Mouse (Mus musculus): ENCODE data around the gene Ddx51. TPM values are rescaled to one million over a fixed set of nuclear protein-coding genes. Genes with fewer than 3 reads are reported as not detected.

Ddx51 gene
- total RNA-seq, 2 experiments from 2014 or later: 8.7 to 63.6 TPM

DNA sequence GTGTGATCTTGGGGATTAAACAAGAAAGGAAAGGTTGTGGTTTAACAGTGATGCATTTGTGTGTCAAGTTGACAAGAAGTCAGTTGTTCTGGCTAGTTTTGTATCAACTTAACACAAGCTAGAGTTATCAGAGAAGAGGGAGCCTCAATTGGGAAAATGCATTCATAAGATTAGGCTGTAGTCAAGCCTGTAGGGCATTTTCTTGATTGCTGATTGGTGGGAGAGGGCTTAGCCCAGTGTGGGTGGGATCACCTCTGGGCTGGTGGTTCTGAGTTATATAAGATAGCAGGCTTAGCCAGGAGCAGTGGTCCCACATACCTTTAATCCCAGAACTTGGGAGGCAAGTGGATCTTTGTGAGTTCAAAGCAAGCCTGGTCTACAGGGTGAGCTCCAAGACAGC lies 6.9 kb upstream of the Ddx51 start:
- peak; percentile 68 for ATAC-seq (replicated peaks; ENCODE audit: low FRiP score, low TSS enrichment, poor library complexity, severe bottlenecking)

DNA sequence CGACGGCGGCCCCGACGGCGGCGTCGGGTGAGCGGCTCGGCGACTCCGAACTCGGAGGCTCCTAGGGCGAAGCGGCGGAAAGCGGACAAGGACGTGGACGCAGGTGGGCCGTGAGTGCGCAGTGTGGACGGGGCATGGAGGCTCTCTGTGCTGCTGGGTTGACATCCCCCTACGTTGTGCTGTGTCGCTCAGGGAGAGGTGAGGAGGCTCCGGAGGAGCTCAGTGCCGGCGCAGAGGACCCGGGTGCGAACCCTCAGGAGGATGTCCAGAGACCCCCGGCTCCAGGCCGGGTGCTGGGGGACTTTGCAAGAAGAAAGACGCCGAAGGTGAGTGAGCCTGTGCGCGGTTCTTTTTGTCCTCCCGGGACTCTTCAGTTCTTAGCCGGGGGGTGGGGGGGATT lies 435 bp downstream of the Ddx51 start:
- 0 out of 2 replicates have a peak, but pooled peaks have one; percentile 25 for ATAC-seq (replicated peaks; ENCODE audit: low FRiP score, low TSS enrichment, poor library complexity, severe bottlenecking)

DNA sequence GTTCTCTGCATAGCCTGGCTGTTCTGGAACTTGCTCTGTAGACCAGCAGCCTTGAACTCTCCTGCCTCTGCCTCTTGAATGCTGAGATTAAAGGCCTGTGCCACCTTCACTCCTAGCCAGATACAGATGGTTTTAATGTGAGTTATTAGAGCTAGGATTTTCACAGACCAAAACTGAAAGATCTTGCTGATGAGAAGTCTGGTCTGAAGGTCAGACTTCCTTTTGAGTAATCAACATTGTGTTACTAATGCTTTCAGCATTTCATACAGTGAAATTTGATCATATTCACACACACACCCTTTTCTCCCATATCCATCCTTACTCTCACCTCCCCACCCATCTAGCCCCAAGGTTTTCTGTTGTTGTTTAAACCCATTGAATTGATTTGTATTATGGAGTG lies 6.4 kb downstream of the Ddx51 start:
- ATAC-seq (replicated peaks; ENCODE audit: low FRiP score, low TSS enrichment, poor library complexity, severe bottlenecking): no peak

DNA sequence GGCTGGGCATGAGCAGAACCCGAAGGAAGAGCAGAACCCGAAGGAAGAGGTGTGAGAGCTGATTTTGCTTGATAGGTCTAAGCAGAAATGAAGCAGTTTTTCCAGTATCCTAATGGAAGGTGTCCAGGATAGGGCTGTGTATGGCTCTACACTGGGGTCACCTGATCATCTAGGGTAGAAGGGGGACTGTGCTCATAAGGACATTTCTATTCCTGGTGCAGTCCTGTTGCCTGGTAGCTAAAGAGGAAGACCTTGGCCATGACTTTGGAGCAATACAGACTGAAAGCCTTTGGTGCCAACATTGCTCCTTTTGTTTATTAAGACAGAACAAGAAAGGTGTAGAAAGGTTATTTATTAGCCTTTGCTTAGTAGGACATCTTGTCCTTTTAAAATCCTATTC lies 10.8 kb downstream of the Ddx51 start:
- ATAC-seq (replicated peaks; ENCODE audit: low FRiP score, low TSS enrichment, poor library complexity, severe bottlenecking): no peak

DNA sequence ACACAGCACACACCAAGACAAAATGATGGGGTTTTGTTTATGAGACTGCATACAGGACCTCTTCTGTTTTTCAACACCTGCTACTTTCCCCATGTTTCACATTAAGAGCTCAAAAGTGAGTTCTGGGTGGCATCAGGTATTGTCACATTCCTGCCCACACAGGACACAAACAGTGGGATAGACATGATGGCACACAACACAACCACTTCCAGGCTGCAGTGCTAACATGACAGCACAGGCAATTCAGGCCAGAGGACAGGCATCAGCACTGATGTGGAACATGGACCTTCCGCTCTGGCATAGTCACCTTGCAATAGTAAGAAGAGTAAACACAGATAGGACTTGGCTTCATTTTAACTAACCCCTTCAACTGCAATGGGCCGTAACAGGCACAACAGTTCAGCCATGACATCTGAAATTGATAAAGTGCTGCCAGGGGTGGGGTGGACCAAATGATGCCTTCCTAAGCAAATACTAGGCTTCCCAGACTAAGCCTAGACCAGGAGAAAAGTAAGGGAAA lies 11.6 kb downstream of the Ddx51 start:
- no peak for ATAC-seq (replicated peaks; ENCODE audit: low FRiP score, low TSS enrichment, poor library complexity, severe bottlenecking)

DNA sequence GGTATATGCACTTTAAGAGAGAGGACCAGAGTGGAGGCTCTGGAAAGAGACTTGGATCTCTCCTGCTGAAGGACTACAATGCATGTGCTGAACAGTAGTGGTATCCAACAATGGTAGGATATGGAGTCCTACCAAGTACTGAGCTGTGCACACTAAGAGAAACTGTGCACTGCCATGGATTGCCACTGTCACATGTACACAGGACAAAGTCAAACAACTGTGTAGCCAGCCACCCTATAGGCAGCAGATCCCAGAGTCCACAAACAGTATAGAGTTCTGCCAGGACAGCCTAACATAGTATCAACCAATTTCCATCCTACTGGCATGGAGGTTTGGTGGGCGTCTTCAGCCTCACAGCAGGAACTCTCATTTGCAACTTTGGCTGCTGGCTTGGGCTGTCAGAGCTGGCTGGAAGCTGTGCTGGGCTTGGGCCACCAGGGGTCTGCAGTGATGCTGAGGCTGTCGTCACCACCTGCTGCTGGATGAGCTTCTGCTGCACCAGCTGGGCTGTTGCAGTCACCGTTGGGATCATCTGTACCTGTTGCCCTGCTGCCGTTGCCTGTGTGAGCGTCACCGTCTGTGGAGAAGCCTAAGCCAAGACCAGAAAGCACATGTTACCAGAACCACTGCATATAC lies 12.4 kb downstream of the Ddx51 start:
- ATAC-seq (replicated peaks; ENCODE audit: low FRiP score, low TSS enrichment, poor library complexity, severe bottlenecking): no peak

DNA sequence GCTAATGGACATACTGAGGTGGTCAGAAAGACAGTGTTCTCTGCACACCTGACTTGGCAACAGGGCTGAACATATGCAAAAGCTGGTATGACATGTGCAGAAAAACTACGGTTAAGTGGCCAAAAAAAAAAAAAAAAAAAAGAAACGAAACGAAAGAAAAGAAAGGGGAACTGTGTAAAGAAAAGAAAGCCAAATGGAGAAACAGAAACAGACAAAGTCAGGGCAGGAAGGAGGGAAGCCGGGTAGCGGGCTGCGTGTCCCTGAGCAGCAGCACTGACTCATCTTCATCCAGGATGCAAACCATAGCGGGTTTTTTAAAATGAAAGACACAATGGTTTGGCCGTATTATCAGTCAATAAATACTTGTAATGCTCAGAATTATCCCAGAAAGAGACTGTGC lies 28.8 kb downstream of the Ddx51 start:
- no peak for ATAC-seq (replicated peaks; ENCODE audit: low FRiP score, low TSS enrichment, poor library complexity, severe bottlenecking)

DNA sequence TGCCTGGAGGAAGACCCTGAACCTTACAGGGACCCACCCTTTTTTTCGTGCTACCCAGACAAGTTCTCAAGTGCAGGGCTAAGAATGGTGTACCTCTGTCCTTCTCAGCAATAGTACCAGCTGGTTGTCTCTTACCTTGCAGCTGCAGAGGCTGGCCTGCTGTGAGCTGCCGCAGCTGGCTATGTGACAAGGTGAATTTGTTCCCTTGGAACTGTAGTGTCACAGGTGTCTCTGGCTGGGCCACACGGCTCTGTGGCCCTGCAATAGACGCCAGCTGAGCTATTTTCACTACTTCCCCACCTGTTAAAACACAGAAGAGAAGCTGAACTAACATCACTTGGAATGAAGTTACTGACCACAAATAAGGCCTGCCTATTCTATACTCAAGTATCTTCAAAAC lies 45.4 kb downstream of the Ddx51 start:
- ATAC-seq (replicated peaks; ENCODE audit: low FRiP score, low TSS enrichment, poor library complexity, severe bottlenecking): no peak

DNA sequence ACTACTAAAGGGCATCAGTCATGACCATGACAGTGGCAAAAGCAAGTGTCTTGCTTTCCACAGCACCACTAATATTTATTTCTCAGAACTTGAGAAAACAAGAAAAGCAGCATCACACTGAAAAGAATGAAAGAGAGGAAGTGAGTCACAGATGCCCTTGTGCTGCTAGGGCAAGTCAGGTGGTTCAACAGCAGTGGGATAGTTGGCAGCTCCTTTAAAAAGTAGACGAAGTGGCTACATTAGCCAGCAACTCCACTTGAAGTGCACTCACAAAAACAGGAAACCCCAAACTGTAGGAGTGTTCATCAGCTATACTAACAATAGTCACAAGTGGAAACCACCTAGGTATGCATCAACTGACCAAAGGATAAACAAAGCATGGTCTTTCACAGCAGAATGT lies 50.8 kb downstream of the Ddx51 start:
- ATAC-seq (replicated peaks; ENCODE audit: low FRiP score, low TSS enrichment, poor library complexity, severe bottlenecking): no peak

DNA sequence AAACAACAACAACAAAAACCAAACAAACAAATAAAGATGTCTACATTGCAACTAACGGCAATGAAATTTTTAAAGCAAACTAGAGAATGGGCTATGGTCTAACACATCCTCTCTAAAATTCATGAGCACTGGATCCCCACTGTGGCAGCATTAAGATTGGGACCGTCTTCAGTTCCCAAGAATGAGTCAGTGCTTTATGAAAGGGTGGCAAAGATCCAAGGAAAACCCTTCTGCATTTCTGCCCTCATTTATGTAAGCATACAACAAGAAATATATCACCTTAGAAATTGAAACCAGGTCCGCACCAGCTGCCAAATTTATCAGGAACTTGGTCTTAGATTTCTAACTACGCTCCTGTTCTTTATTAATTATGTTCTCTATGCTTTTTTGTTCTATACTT lies 56.0 kb downstream of the Ddx51 start:
- no peak for ATAC-seq (replicated peaks; ENCODE audit: low FRiP score, low TSS enrichment, poor library complexity, severe bottlenecking)

Other genes with a start within 250 kb of the Ddx51 start
- gene Fbrsl1, start 204.9 kb upstream of the Ddx51 start, total RNA-seq (2014; fragmentation: Nextera tagmentation): 32.2 and 37.6 TPM in 2 replicates
- 3.1 and 9.8 TPM in 2 replicates for gene Fbrsl1, start 204.9 kb upstream of the Ddx51 start, total RNA-seq (2017)
- gene Galnt9, start 109.1 kb upstream of the Ddx51 start, total RNA-seq (2014; fragmentation: Nextera tagmentation): not detected in 2 replicates
- not detected in 2 replicates for gene Galnt9, start 109.1 kb upstream of the Ddx51 start, total RNA-seq (2017)
- gene Noc4l, start within 50 bp of the Ddx51 start, total RNA-seq (2014; fragmentation: Nextera tagmentation): 66.3 and 72.4 TPM in 2 replicates
- gene Noc4l, start within 50 bp of the Ddx51 start, total RNA-seq (2017): 38.9 and 51.2 TPM in 2 replicates
- gene Ep400, start 117.3 kb downstream of the Ddx51 start, total RNA-seq (2014; fragmentation: Nextera tagmentation): 181 and 186 TPM in 2 replicates
- gene Ep400, start 117.3 kb downstream of the Ddx51 start, total RNA-seq (2017): 56.0 and 71.6 TPM in 2 replicates
- gene Pus1, start 127.2 kb downstream of the Ddx51 start, total RNA-seq (2014; fragmentation: Nextera tagmentation): 57.4 and 74.3 TPM in 2 replicates
- 82.3 and 102 TPM in 2 replicates for gene Pus1, start 127.2 kb downstream of the Ddx51 start, total RNA-seq (2017)
- 32.2 and 52.2 TPM in 2 replicates for gene Ulk1, start 156.6 kb downstream of the Ddx51 start, total RNA-seq (2014; fragmentation: Nextera tagmentation)
- 7.8 and 14.8 TPM in 2 replicates for gene Ulk1, start 156.6 kb downstream of the Ddx51 start, total RNA-seq (2017)
- 44.1 and 53.7 TPM in 2 replicates for gene Hscb, start 186.3 kb downstream of the Ddx51 start, total RNA-seq (2014; fragmentation: Nextera tagmentation)
- gene Hscb, start 186.3 kb downstream of the Ddx51 start, total RNA-seq (2017): 44.9 and 106 TPM in 2 replicates
- gene Chek2, start 186.5 kb downstream of the Ddx51 start, total RNA-seq (2014; fragmentation: Nextera tagmentation): 47.4 and 59.5 TPM in 2 replicates
- gene Chek2, start 186.5 kb downstream of the Ddx51 start, total RNA-seq (2017): 31.1 and 56.9 TPM in 2 replicates
- 3.2 and 5.4 TPM in 2 replicates for gene Ttc28, start 226.4 kb downstream of the Ddx51 start, total RNA-seq (2014; fragmentation: Nextera tagmentation)
- 0.70 and 0.91 TPM in 2 replicates for gene Ttc28, start 226.4 kb downstream of the Ddx51 start, total RNA-seq (2017)

Data from megakaryocyte-erythroid progenitor cell, adult 5-6 weeks (primary cell).